Mouse (Mus musculus): ENCODE results near the gene Nf2.

The Nf2 gene

GRCm38 (mm10) chr11:4746733-4747132 lies 102.6 kb downstream of the Nf2 start, which contains the start of gene Cabp7:
Gene Cabp7, minus strand, starts transcription at chr11:4746778.
- no peak for DNase-seq (ENCODE audit: low read depth, low spot score)

GRCm38 (mm10) chr11:4745969-4746368 lies 103.4 kb downstream of the Nf2 start:
- DNase-seq (ENCODE audit: low read depth, low spot score): no peak

- no peak for DNase-seq (ENCODE audit: low read depth, low spot score)
Measured at GRCm38 (mm10) chr11:4744691-4745090, 104.6 kb downstream of the Nf2 start.

GRCm38 (mm10) chr11:4740785-4741184 lies 108.6 kb downstream of the Nf2 start:
- no peak for DNase-seq (ENCODE audit: low read depth, low spot score)

GRCm38 (mm10) chr11:4738719-4739118 lies 110.6 kb downstream of the Nf2 start:
- no peak for DNase-seq (ENCODE audit: low read depth, low spot score)

- DNase-seq (ENCODE audit: low read depth, low spot score): no peak
Measured at GRCm38 (mm10) chr11:4737682-4738081, 111.7 kb downstream of the Nf2 start.

- no peak for DNase-seq (ENCODE audit: low read depth, low spot score)
Measured at GRCm38 (mm10) chr11:4736355-4736754, 113.0 kb downstream of the Nf2 start.

- DNase-seq (ENCODE audit: low read depth, low spot score): no peak
Measured at GRCm38 (mm10) chr11:4734179-4734578, 115.2 kb downstream of the Nf2 start.

GRCm38 (mm10) chr11:4731781-4732180 lies 117.6 kb downstream of the Nf2 start:
- no peak for DNase-seq (ENCODE audit: low read depth, low spot score)

- no peak for DNase-seq (ENCODE audit: low read depth, low spot score)
Measured at GRCm38 (mm10) chr11:4730913-4731312, 118.4 kb downstream of the Nf2 start.

- no peak for DNase-seq (ENCODE audit: low read depth, low spot score)
Measured at GRCm38 (mm10) chr11:4730096-4730495, 119.2 kb downstream of the Nf2 start.

GRCm38 (mm10) chr11:4729603-4730002 lies 119.7 kb downstream of the Nf2 start:
- no peak for DNase-seq (ENCODE audit: low read depth, low spot score)

- DNase-seq (ENCODE audit: low read depth, low spot score): no peak
Measured at GRCm38 (mm10) chr11:4721728-4722127, 127.6 kb downstream of the Nf2 start.

- no peak for DNase-seq (ENCODE audit: low read depth, low spot score)
Measured at GRCm38 (mm10) chr11:4720900-4721580, 128.3 kb downstream of the Nf2 start.

- DNase-seq (ENCODE audit: low read depth, low spot score): no peak
Measured at GRCm38 (mm10) chr11:4720393-4720792, 128.9 kb downstream of the Nf2 start.

GRCm38 (mm10) chr11:4719961-4720360 lies 129.4 kb downstream of the Nf2 start:
- no peak for DNase-seq (ENCODE audit: low read depth, low spot score)

- no peak for DNase-seq (ENCODE audit: low read depth, low spot score)
Measured at GRCm38 (mm10) chr11:4718548-4718947, 130.8 kb downstream of the Nf2 start.

- no peak for DNase-seq (ENCODE audit: low read depth, low spot score)
Measured at GRCm38 (mm10) chr11:4716530-4717236, 132.7 kb downstream of the Nf2 start.

All from brain, embryonic 18.5 days (tissue).